Mouse (Mus musculus): ENCODE data around the gene Pfdn6.

- TF ChIP-seq POLR2A (IDR thresholded peaks at IDR 0.05; ENCODE audit: control insufficient read depth, low read depth, low read length), result no peak
- no peak for TF ChIP-seq CTCF (IDR thresholded peaks at IDR 0.05; ENCODE audit: control insufficient read depth, insufficient read depth, insufficient replicate concordance, low read depth, low read length)
Observed at GRCm38 (mm10) chr17:33916294-33916693, 23.8 kb downstream of the Pfdn6 start.

Data from testis, adult 2 months (tissue).